ENCODE assay signal across 17 mouse cellular contexts in the genomic region with DNA sequence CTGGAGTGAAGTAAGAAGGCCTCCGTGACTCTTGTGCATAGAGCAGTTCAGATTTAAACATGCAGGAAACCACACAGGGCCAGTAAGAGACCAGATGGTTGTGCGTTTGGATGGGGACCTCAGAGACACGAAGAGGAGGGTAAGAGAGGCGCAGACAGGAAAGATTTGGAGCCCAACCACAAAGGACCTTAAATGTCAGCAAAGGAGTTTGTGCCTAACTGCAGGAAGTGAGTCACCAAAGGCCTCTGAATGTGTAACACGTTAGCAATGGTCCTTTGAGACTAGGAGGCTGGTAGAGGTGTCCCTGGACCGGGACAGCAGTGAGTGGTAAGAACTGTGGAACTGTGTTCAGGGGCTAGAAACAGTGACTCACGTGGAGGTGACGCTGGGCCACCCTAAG. TPM values are rescaled to one million over a fixed set of nuclear protein-coding genes. Genes with fewer than 3 reads are reported as not detected.
DNase-seq lines count a peak whose midpoint lies in the region; ATAC-seq lines count a peak whose summit lies in the region.
"Had no signal": no experiment of that assay in that cellular context is flagged by ENCODE, and none has a peak within 500 bp of the region (broad histone marks: within the 10 kb centered on the region; RNA-seq: fewer than 3 reads in every experiment).

No protein-coding gene starts in this region.

- H3K9me3 ChIP-seq in hindbrain, embryonic 16.5 days (ENCODE audit: control insufficient read depth, low read length), result no peaks in the 10 kb centered on the region
- H3K9me3 ChIP-seq in forebrain, embryonic 13.5 days (replicated peaks), result no peaks in the 10 kb centered on the region
- H3K9me3 ChIP-seq: embryonic facial prominence, embryonic 13.5 days; heart, embryonic 10.5 days; hindbrain, embryonic 10.5 days; kidney, embryonic 15.5 days; limb, embryonic 12.5 days had no signal

- H3K36me3 ChIP-seq in hindbrain, embryonic 16.5 days (ENCODE audit: control insufficient read depth, insufficient read depth, low read length), result no peaks in the 10 kb centered on the region
- no peaks in the 10 kb centered on the region for H3K36me3 ChIP-seq in forebrain, embryonic 13.5 days (ENCODE audit: poor library complexity, severe bottlenecking)
- H3K36me3 ChIP-seq: embryonic facial prominence, embryonic 13.5 days; heart, embryonic 10.5 days; hindbrain, embryonic 10.5 days; kidney, embryonic 15.5 days; limb, embryonic 12.5 days had no signal

- H3K27ac ChIP-seq in hindbrain, embryonic 16.5 days (ENCODE audit: low read depth, low read length), result no peak overlapping the region
- no peak overlapping the region for H3K27ac ChIP-seq in forebrain, embryonic 13.5 days
- H3K27ac ChIP-seq: embryonic facial prominence, embryonic 13.5 days; heart, embryonic 10.5 days; kidney, embryonic 15.5 days; limb, embryonic 12.5 days had no signal

- H3K4me1 ChIP-seq in hindbrain, embryonic 16.5 days (ENCODE audit: control insufficient read depth, insufficient read depth, low read depth, low read length), result peaks cover 13% of the 10 kb centered on the region
- peaks cover 25% of the 10 kb centered on the region for H3K4me1 ChIP-seq in forebrain, embryonic 13.5 days

- H3K4me2 ChIP-seq in hindbrain, embryonic 16.5 days (ENCODE audit: low read length), result no peak overlapping the region
- H3K4me2 ChIP-seq in forebrain, embryonic 13.5 days, result no peak overlapping the region
- H3K4me2 ChIP-seq: embryonic facial prominence, embryonic 13.5 days; kidney, embryonic 15.5 days; limb, embryonic 12.5 days had no signal

- 86% methylated on average over 8 of the region's 8 CpGs for WGBS in hindbrain, embryonic 16.5 days
- WGBS in forebrain, embryonic 13.5 days, result 83% methylated on average over 8 of the region's 8 CpGs

- ATAC-seq in hematopoietic stem cell, adult 5-6 weeks (replicated peaks in 1 of 2; ENCODE audit: insufficient read depth in 1 of 2, low FRiP score in 2 of 2, low TSS enrichment in 1 of 2, low read depth in 1 of 2, poor library complexity in 2 of 2, severe bottlenecking in 2 of 2), result peak; percentile 55 to 62
- ATAC-seq in hindbrain, embryonic 16.5 days, result no peak
- ATAC-seq in forebrain, embryonic 13.5 days, result no peak

- H3K9ac ChIP-seq in hindbrain, embryonic 16.5 days (ENCODE audit: low read depth, low read length), result no peak overlapping the region
- no peak overlapping the region for H3K9ac ChIP-seq in forebrain, embryonic 13.5 days
- H3K9ac ChIP-seq: embryonic facial prominence, embryonic 13.5 days; kidney, embryonic 15.5 days; limb, embryonic 12.5 days had no signal

- H3K4me3 ChIP-seq in hindbrain, embryonic 16.5 days (ENCODE audit: low read length), result no peak overlapping the region
- no peak overlapping the region for H3K4me3 ChIP-seq in forebrain, embryonic 13.5 days
- H3K4me3 ChIP-seq: embryonic facial prominence, embryonic 13.5 days; heart, embryonic 10.5 days; hindbrain, embryonic 10.5 days; kidney, embryonic 15.5 days; limb, embryonic 12.5 days had no signal

- DNase-seq in adrenal gland, adult (ENCODE audit: inconsistent age in 2 of 2, low spot score in 1 of 2), result peak; percentile 58 to 78
- DNase-seq in adrenal gland, postnatal 25 days, result no peak
- peak; percentile 26 for DNase-seq in Muller cell, postnatal 12 days (ENCODE audit: inconsistent ontology term)
- peak; percentile 76 for DNase-seq in thymus, postnatal 0 days (ENCODE audit: low spot score)
- no peak for DNase-seq in heart, adult 18-20 months
- DNase-seq: cerebellum, postnatal 14 days; layer of hippocampus, postnatal 36 days; lung, adult 2 months; right cerebral cortex, postnatal 14 days had no signal

- H3K27me3 ChIP-seq in hindbrain, embryonic 16.5 days (replicated peaks; ENCODE audit: control insufficient read depth, insufficient read depth, low read length), result no peaks in the 10 kb centered on the region
- H3K27me3 ChIP-seq in forebrain, embryonic 13.5 days, result peaks cover 43% of the 10 kb centered on the region

RNA-seq across cellular contexts. Expression of a gene that starts 5.5 kb away (rescaled TPM):
- total RNA-seq in adrenal gland, postnatal 25 days (2021), result 0.64 and 0.67 TPM in 2 replicates
- 1.8 and 2.5 TPM in 2 replicates for total RNA-seq in hematopoietic stem cell, adult 5-6 weeks (2017)
- 1.1 and 2.1 TPM in 2 replicates for polyA plus RNA-seq in thymus, postnatal 0 days (2015; fragmentation: Nextera tagmentation; extraction: Ambion mirVana)
- 38.5 and 39.5 TPM in 2 replicates for polyA plus RNA-seq in hindbrain, embryonic 16.5 days (2015; fragmentation: Nextera tagmentation; extraction: Ambion mirVana)
- polyA plus RNA-seq in forebrain, embryonic 13.5 days (2015; fragmentation: Nextera tagmentation; extraction: Ambion mirVana), result 24.2 and 24.4 TPM in 2 replicates
- not detected for total RNA-seq in heart, adult 18-20 months (2021)

RNA-seq across cellular contexts. Expression of a gene that starts 17.5 kb away (rescaled TPM):
- 109 and 130 TPM in 2 replicates for total RNA-seq in adrenal gland, postnatal 25 days (2021)
- 20.5 and 38.3 TPM in 2 replicates for total RNA-seq in hematopoietic stem cell, adult 5-6 weeks (2017)
- polyA plus RNA-seq in thymus, postnatal 0 days (2015; fragmentation: Nextera tagmentation; extraction: Ambion mirVana), result 88.3 and 93.7 TPM in 2 replicates
- 31.4 and 35.6 TPM in 2 replicates for polyA plus RNA-seq in hindbrain, embryonic 16.5 days (2015; fragmentation: Nextera tagmentation; extraction: Ambion mirVana)
- polyA plus RNA-seq in forebrain, embryonic 13.5 days (2015; fragmentation: Nextera tagmentation; extraction: Ambion mirVana), result 19.9 and 24.4 TPM in 2 replicates
- total RNA-seq in heart, adult 18-20 months (2021), result 10 to 100 TPM; 40.0 to 47.8 TPM

RNA-seq across cellular contexts. Expression of a gene that starts 35.9 kb away (rescaled TPM):
- total RNA-seq in adrenal gland, postnatal 25 days (2021), result 46.6 and 48.6 TPM in 2 replicates
- total RNA-seq in hematopoietic stem cell, adult 5-6 weeks (2017), result 52.4 and 53.1 TPM in 2 replicates
- 62.9 and 64.6 TPM in 2 replicates for polyA plus RNA-seq in thymus, postnatal 0 days (2015; fragmentation: Nextera tagmentation; extraction: Ambion mirVana)
- 93.2 and 103 TPM in 2 replicates for polyA plus RNA-seq in hindbrain, embryonic 16.5 days (2015; fragmentation: Nextera tagmentation; extraction: Ambion mirVana)
- 107 and 113 TPM in 2 replicates for polyA plus RNA-seq in forebrain, embryonic 13.5 days (2015; fragmentation: Nextera tagmentation; extraction: Ambion mirVana)
- total RNA-seq in heart, adult 18-20 months (2021), result 10 to 100 TPM; 32.2 to 33.2 TPM

RNA-seq across cellular contexts. Expression of a gene that starts 50.0 kb away (rescaled TPM):
- 56.4 and 68.5 TPM in 2 replicates for total RNA-seq in adrenal gland, postnatal 25 days (2021)
- total RNA-seq in hematopoietic stem cell, adult 5-6 weeks (2017), result 6.5 and 7.5 TPM in 2 replicates
- polyA plus RNA-seq in thymus, postnatal 0 days (2015; fragmentation: Nextera tagmentation; extraction: Ambion mirVana), result 35.6 and 36.1 TPM in 2 replicates
- polyA plus RNA-seq in hindbrain, embryonic 16.5 days (2015; fragmentation: Nextera tagmentation; extraction: Ambion mirVana), result 45.1 and 56.1 TPM in 2 replicates
- 54.5 and 57.3 TPM in 2 replicates for polyA plus RNA-seq in forebrain, embryonic 13.5 days (2015; fragmentation: Nextera tagmentation; extraction: Ambion mirVana)
- 10 to 100 TPM; 12.4 to 15.3 TPM for total RNA-seq in heart, adult 18-20 months (2021)

RNA-seq across cellular contexts. Expression of a gene that starts 54.7 kb away (rescaled TPM):
- total RNA-seq in adrenal gland, postnatal 25 days (2021), result 197 and 205 TPM in 2 replicates
- total RNA-seq in hematopoietic stem cell, adult 5-6 weeks (2017), result 103 and 131 TPM in 2 replicates
- 297 and 318 TPM in 2 replicates for polyA plus RNA-seq in thymus, postnatal 0 days (2015; fragmentation: Nextera tagmentation; extraction: Ambion mirVana)
- 218 and 228 TPM in 2 replicates for polyA plus RNA-seq in hindbrain, embryonic 16.5 days (2015; fragmentation: Nextera tagmentation; extraction: Ambion mirVana)
- polyA plus RNA-seq in forebrain, embryonic 13.5 days (2015; fragmentation: Nextera tagmentation; extraction: Ambion mirVana), result 270 and 310 TPM in 2 replicates
- total RNA-seq in heart, adult 18-20 months (2021), result 100 to 1,000 TPM; 122 to 150 TPM

Comparison
In these comparisons a context has a peak if more than half of its experiments do, and no peak if none do; other contexts are left out.
1. DNase-seq: peak in adrenal gland, adult (2 of 2), Muller cell, postnatal 12 days (single experiment) and thymus, postnatal 0 days (single experiment); none in adrenal gland, postnatal 25 days (single experiment) and heart, adult 18-20 months (0 of 2).
2. ATAC-seq: peak in hematopoietic stem cell, adult 5-6 weeks (2 of 2); none in hindbrain, embryonic 16.5 days (single experiment) and forebrain, embryonic 13.5 days (single experiment).